Mouse (Mus musculus) frontal cortex, adult 2 months (tissue): ENCODE results near the gene Emx1. TPM values are rescaled to one million over a fixed set of nuclear protein-coding genes. Genes with fewer than 3 reads are reported as not detected.
"Not testable (repeated sequence)": the region's sequence is repeated elsewhere in the genome, so short reads cannot be mapped to it uniquely, and the experiment has no call there.

ENCODE experiments used
- DNase-seq, 2 experiments: peaks; one replicate each; pipeline ENCODE4 v3.0.0; 2022; ENCODE audit warnings: low spot score in 1 of 2; ENCODE audit errors: extremely low spot score in 1 of 2
- polyA plus RNA-seq: library from polyadenylated mRNA; depleted of rRNA; stranded (reverse); fragments of >200 nt; gene quantifications from 2 replicates; pipeline ENCODE4 v1.2.3, GENCODE M21; 2012; rRNA removed

Emx1 gene
- polyA plus RNA-seq = 25.4 and 26.9 TPM in 2 replicates

- DNase-seq = peak in 1 of 2 experiments; percentile 68
Observed at GRCm38 (mm10) chr6:85187340-85188211, at the start of gene Emx1. Gene Emx1, plus strand, starts transcription at chr6:85187438.

GRCm38 (mm10) chr6:85139534-85139933 is 47.7 kb upstream of the Emx1 start:
- no peak for DNase-seq

GRCm38 (mm10) chr6:85141013-85141412 is 46.2 kb upstream of the Emx1 start:
- DNase-seq = peak in 1 of 2 experiments; percentile 67

GRCm38 (mm10) chr6:85144466-85144865 is 42.8 kb upstream of the Emx1 start:
- no peak for DNase-seq

- no peak for DNase-seq
Observed at GRCm38 (mm10) chr6:85147636-85148035, 39.6 kb upstream of the Emx1 start.

- DNase-seq = no peak
Observed at GRCm38 (mm10) chr6:85150386-85150785, 36.9 kb upstream of the Emx1 start.

GRCm38 (mm10) chr6:85153970-85154540 is 33.2 kb upstream of the Emx1 start:
- peak; percentile 55 to 88 for DNase-seq

- no peak for DNase-seq
Observed at GRCm38 (mm10) chr6:85154861-85155528, 32.2 kb upstream of the Emx1 start.

GRCm38 (mm10) chr6:85156551-85156950 is 30.7 kb upstream of the Emx1 start:
- not testable (repeated sequence) for DNase-seq

- DNase-seq = not testable (repeated sequence)
Observed at GRCm38 (mm10) chr6:85158040-85158804, 29.0 kb upstream of the Emx1 start.

- peak in 1 of 2 experiments; percentile 78 for DNase-seq
Observed at GRCm38 (mm10) chr6:85159092-85159760, 28.0 kb upstream of the Emx1 start.

GRCm38 (mm10) chr6:85160201-85160923 is 26.9 kb upstream of the Emx1 start:
- peak; percentile 64 to 92 for DNase-seq

- no peak for DNase-seq
Observed at GRCm38 (mm10) chr6:85165440-85165921, 21.8 kb upstream of the Emx1 start.

GRCm38 (mm10) chr6:85179569-85179968 is 7.7 kb upstream of the Emx1 start:
- DNase-seq = no peak

GRCm38 (mm10) chr6:85180036-85180435 is 7.2 kb upstream of the Emx1 start:
- DNase-seq = no peak

GRCm38 (mm10) chr6:85183951-85184350 is 3.3 kb upstream of the Emx1 start:
- DNase-seq = no peak

GRCm38 (mm10) chr6:85186033-85186743 is 1.1 kb upstream of the Emx1 start:
- DNase-seq = no peak

GRCm38 (mm10) chr6:85186744-85187059 is 536 bp upstream of the Emx1 start:
- DNase-seq = no peak
